Mouse (Mus musculus) embryonic facial prominence, embryonic 13.5 days (tissue): Measurements from ENCODE around the gene 1600014C10Rik. TPM values are rescaled to one million over a fixed set of nuclear protein-coding genes. Genes with fewer than 3 reads are reported as not detected.

ENCODE experiments used
- ATAC-seq: fragments of 200-750 bp; cut with Nextera tagmentation; 2 replicates; pipeline ENCODE4 v1.8.0; 2017; ENCODE audit warnings: low read depth; ENCODE audit not compliant: insufficient number of reproducible peaks, insufficient read depth, low FRiP score, low TSS enrichment
- H3K27ac ChIP-seq: fragments of 300-500 bp; sonication (generic); 2 replicates; pipeline ENCODE4 v1.5.1; 2015; ENCODE audit warnings: moderate library complexity, mild to moderate bottlenecking, inconsistent platforms
- H3K27me3 ChIP-seq: fragments of 300-500 bp; sonication (generic); 2 replicates; pipeline ENCODE4 v1.6.1; 2015; ENCODE audit warnings: mild to moderate bottlenecking, inconsistent platforms
- H3K36me3 ChIP-seq: fragments of 300-500 bp; sonication (generic); 2 replicates; pipeline ENCODE4 v1.6.1; 2015; ENCODE audit warnings: mild to moderate bottlenecking, inconsistent platforms
- H3K4me1 ChIP-seq: fragments of 300-500 bp; sonication (generic); 2 replicates; pipeline ENCODE4 v1.6.1; 2015; ENCODE audit warnings: inconsistent platforms
- H3K4me2 ChIP-seq: fragments of 300-500 bp; sonication (generic); 2 replicates; pipeline ENCODE4 v1.6.1; 2015; ENCODE audit warnings: moderate library complexity, mild to moderate bottlenecking, inconsistent platforms
- H3K4me3 ChIP-seq: fragments of 300-500 bp; sonication (generic); 2 replicates; pipeline ENCODE4 v1.5.1; 2015; ENCODE audit warnings: mild to moderate bottlenecking, inconsistent platforms
- H3K9ac ChIP-seq: fragments of 300-500 bp; sonication (generic); 2 replicates; pipeline ENCODE4 v1.6.1; 2015; ENCODE audit warnings: mild to moderate bottlenecking, inconsistent platforms
- H3K9me3 ChIP-seq: fragments of 300-500 bp; sonication (generic); 2 replicates; pipeline ENCODE4 v1.6.1; 2016; ENCODE audit warnings: inconsistent platforms
- WGBS: fragments of 180-500 bp; shearing (Covaris S2); methylation state at CpG from one replicate; pipeline ENCODE4 v1.1.7; 2015; ENCODE audit warnings: mixed read lengths; 5-methylcytosine and 5-hydroxymethylcytosine counted together
- polyA plus RNA-seq: library from polyadenylated mRNA; unstranded; fragments of >200 nt; fragmentation: Nextera tagmentation; extraction: Ambion mirVana; gene quantifications from 2 replicates; pipeline ENCODE4 v1.2.1, GENCODE M21; 2015

The 1600014C10Rik gene
- 21.8 and 21.9 TPM in 2 replicates for polyA plus RNA-seq

- ATAC-seq: peak; percentile 12; the same call in 1 of the 2 replicates
- H3K27ac ChIP-seq: peak within 1 kb of the TSS; percentile 83
- peak within 1 kb of the TSS; percentile 84 for H3K9ac ChIP-seq
- no peaks in the 10 kb centered on the region for H3K9me3 ChIP-seq
- no peaks in the 10 kb centered on the region for H3K27me3 ChIP-seq
- no peaks in the 10 kb centered on the region for H3K36me3 ChIP-seq
- peak within 1 kb of the TSS; percentile 93 for H3K4me2 ChIP-seq
- peak within 1 kb of the TSS; percentile 70 for H3K4me3 ChIP-seq
- H3K4me1 ChIP-seq: peaks cover 17% of the 10 kb centered on the region
- WGBS: 4% methylated on average over 28 of the region's 28 CpGs
Measured at GRCm38 (mm10) chr7:38182962-38183687, at the start of gene 1600014C10Rik. Gene 1600014C10Rik (plus strand): TSS chr7:38183217.

DNA sequence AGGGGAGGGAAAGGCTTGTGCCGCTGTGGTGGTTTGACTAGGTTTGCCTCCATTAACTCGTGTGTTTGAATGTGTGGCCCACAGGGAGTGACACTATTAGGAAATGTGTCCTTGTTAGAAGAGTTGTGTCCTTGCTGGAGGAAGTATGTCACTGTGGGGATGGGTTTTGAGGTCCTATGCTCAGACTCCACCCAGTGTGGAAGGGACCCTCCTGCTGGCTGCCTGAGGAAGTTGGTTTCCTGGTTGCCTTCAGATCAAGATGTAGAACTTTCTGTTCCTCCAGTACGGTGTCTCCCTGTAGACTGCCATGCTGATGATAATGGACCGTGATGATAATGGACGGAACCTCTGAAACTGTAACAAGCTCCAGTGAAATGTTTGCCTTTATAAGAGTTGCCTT, 48.5 kb upstream of the 1600014C10Rik start:
- no peak for ATAC-seq
- Histone ChIP-seq H3K9me3 (no peaks in the 10 kb centered on the region), H3K4me1 (peaks cover 13% of the 10 kb centered on the region), H3K4me2 (no peak overlapping the region), H3K4me3 (no peak overlapping the region), H3K9ac (no peak overlapping the region), H3K27ac (no peak overlapping the region), H3K36me3 (no peaks in the 10 kb centered on the region), H3K27me3 (no peaks in the 10 kb centered on the region)
- 86% methylated on average over 5 of the region's 5 CpGs for WGBS

GRCm38 (mm10) chr7:38140324-38140723, 42.7 kb upstream of the 1600014C10Rik start:
- Histone ChIP-seq H3K9me3 (no peaks in the 10 kb centered on the region), H3K4me3 (no peak overlapping the region), H3K4me2 (no peak overlapping the region), H3K27me3 (no peaks in the 10 kb centered on the region), H3K27ac (no peak overlapping the region), H3K9ac (0 out of 2 replicates have a peak overlapping the region, but pooled peaks have one; percentile 47), H3K4me1 (peaks cover 7% of the 10 kb centered on the region; the same call in 1 of the 2 replicates), H3K36me3 (no peaks in the 10 kb centered on the region)
- 24% methylated on average over 9 of the region's 9 CpGs for WGBS
- no peak for ATAC-seq

DNA sequence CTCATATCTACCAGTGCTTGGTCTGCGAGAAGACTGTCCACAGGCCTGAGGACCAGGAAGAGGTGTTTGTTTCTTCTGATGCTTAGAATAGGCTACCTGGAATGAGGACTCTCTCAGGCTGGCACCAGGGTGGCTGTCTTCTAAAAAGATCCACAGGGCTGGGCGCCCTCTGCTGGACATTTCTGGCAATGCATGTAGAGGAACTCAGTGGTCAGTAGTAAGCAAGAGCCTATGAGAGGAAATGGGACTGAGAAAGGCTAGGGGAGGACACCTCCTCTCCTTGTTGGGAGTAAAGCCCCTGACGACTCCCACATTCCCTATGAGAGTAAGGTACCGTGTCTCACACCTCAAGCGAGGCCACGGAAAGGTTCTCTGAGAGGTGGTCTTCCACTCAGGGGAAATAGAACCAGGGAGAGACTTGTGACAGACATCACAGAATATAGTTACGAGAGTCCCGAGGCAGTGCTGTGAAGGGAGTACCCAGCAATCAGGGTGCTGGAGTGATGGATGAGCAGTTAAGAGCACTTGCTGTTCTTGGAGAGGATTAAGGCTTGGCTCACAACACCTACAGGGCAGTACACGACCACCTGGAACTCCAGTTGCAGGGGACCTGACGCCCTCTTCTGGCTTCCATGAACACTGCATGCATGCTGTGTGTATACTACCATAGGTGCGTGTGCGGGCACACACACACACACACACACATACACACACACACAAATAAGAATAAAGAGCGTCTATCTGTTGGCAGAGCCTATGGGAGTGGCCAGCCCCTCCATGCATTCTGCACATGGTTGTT, 41.1 kb upstream of the 1600014C10Rik start:
- no peak overlapping the region for H3K9ac ChIP-seq
- no peak for ATAC-seq
- H3K27me3 ChIP-seq: no peaks in the 10 kb centered on the region
- 62% methylated on average over 13 of the region's 13 CpGs for WGBS
- H3K9me3 ChIP-seq: no peaks in the 10 kb centered on the region
- H3K4me3 ChIP-seq: no peak overlapping the region
- no peak overlapping the region for H3K4me2 ChIP-seq
- no peak overlapping the region for H3K27ac ChIP-seq
- no peaks in the 10 kb centered on the region for H3K36me3 ChIP-seq
- H3K4me1 ChIP-seq: peaks cover 7% of the 10 kb centered on the region; the same call in 1 of the 2 replicates

DNA sequence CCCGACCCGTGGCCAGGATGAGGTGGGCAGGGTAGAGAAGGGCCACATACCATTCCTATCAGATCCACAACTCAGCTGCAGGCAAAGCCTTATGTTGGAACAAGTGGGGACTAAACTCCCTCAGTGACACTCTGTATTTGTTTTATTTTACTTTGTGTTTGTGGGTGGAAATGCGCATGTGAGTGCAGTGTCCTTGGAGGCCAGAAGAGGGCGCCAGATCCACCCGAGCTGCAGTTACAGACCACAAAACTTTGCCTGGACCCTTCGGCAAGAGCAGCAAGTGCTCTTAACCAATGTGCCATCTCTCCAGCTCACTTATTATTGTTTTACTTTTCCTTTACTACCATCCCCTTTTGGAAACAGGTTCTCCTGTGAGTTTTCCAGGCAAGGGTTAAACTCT, 35.5 kb upstream of the 1600014C10Rik start:
- Histone ChIP-seq H3K4me1 (no peaks in the 10 kb centered on the region), H3K9ac (no peak overlapping the region), H3K9me3 (no peaks in the 10 kb centered on the region), H3K36me3 (no peaks in the 10 kb centered on the region), H3K27me3 (no peaks in the 10 kb centered on the region), H3K4me2 (no peak overlapping the region), H3K4me3 (no peak overlapping the region), H3K27ac (no peak overlapping the region)
- no peak for ATAC-seq
- WGBS: 84% methylated on average over 6 of the region's 6 CpGs

GRCm38 (mm10) chr7:38151706-38152312, 31.2 kb upstream of the 1600014C10Rik start:
- no peak overlapping the region for H3K9ac ChIP-seq
- no peaks in the 10 kb centered on the region for H3K27me3 ChIP-seq
- H3K4me1 ChIP-seq: no peaks in the 10 kb centered on the region
- no peak for ATAC-seq
- H3K36me3 ChIP-seq: no peaks in the 10 kb centered on the region
- no peak overlapping the region for H3K4me2 ChIP-seq
- H3K9me3 ChIP-seq: no peaks in the 10 kb centered on the region
- H3K4me3 ChIP-seq: no peak overlapping the region
- WGBS: 70% methylated on average over 14 of the region's 14 CpGs
- H3K27ac ChIP-seq: no peak overlapping the region

DNA sequence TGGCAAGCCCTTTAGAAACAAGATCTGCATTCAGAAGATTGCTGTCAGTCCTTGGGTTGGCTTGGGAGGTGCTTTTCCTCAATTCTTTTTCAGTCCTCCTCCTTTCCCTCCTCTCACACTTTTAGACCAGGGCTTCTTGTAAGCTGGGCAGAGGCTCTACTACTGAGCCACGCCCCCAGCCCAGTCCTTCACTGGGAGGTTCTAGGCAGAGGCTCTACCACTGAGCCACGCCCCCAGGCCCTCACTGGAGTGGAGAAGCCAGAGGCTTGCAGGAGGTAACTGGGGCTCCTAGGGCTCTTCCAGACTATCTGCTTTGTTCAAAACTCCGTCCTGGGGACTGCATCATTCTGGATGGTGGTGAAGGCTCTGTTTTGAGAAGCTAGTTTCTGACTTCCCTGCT, 30.4 kb upstream of the 1600014C10Rik start:
- no peak for ATAC-seq
- H3K27ac ChIP-seq: no peak overlapping the region
- 79% methylated on average over 3 of the region's 3 CpGs for WGBS

DNA sequence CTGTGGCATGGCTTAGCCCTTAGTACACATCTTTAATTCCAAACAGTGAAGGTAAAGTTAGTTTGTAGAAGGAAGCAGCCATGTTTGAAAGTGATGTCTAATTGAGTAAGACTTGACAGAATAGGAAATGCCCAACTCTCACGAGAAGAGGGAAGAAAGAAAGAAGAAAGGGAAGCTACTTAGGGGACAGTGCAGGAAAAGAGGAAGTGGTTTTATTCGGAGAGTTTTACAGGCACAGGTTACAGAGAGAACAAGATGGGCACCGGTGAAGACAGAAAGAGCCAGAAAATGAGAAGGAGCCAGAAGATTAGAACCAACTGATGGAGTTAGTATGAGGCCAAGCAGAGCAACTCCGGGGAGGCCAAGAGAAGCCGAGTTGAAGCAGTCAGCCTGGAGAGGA, 27.2 kb upstream of the 1600014C10Rik start:
- no peak for ATAC-seq
- 83% methylated on average over 5 of the region's 5 CpGs for WGBS
- H3K4me3 ChIP-seq: no peak overlapping the region
- no peak overlapping the region for H3K27ac ChIP-seq
- H3K4me1 ChIP-seq: no peaks in the 10 kb centered on the region
- H3K27me3 ChIP-seq: no peaks in the 10 kb centered on the region
- H3K9me3 ChIP-seq: no peaks in the 10 kb centered on the region
- no peaks in the 10 kb centered on the region for H3K36me3 ChIP-seq
- no peak overlapping the region for H3K9ac ChIP-seq
- H3K4me2 ChIP-seq: no peak overlapping the region

More for the DNA sequence above, 30.4 kb upstream of the 1600014C10Rik start:
- Histone ChIP-seq H3K9ac (no peak overlapping the region), H3K27me3 (no peaks in the 10 kb centered on the region), H3K4me1 (no peaks in the 10 kb centered on the region), H3K4me2 (no peak overlapping the region), H3K9me3 (no peaks in the 10 kb centered on the region), H3K36me3 (no peaks in the 10 kb centered on the region), H3K4me3 (no peak overlapping the region)

DNA sequence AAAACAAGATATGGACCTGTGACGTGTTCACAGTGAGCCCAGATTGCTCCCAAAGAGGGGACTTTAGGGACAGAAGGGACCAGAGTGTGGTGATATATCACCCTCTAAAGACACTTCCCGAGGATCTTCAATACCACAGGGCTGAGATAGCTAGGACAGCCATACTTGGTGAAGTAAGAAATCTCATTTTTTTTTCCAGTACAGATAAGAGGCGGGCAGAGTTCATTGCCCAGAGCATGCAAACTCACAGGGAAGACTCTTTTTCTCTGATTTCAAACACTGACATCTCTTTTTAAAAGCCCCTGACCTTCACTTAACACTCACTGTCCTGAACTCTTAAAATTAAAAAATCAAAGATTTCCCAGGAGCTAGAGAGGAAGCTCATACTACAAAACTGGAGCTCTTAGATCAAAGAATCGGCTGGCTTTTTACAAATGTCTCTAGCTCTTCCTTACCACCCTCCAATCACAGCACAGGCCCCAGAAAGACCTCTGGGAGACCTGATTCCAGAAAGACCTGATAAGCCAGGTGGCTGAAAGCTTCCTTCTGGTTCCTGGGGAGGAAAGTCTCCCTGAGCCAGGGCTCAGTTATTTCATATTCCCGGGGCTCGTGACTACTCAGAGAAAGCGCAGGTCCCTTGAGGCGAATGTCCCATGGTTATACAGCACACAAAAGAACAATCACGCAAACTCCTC, 24.1 kb upstream of the 1600014C10Rik start:
- H3K27ac ChIP-seq: no peak overlapping the region
- H3K4me3 ChIP-seq: no peak overlapping the region
- H3K36me3 ChIP-seq: no peaks in the 10 kb centered on the region
- no peaks in the 10 kb centered on the region for H3K9me3 ChIP-seq
- ATAC-seq: no peak
- H3K27me3 ChIP-seq: no peaks in the 10 kb centered on the region
- H3K9ac ChIP-seq: no peak overlapping the region
- no peak overlapping the region for H3K4me2 ChIP-seq
- WGBS: 77% methylated on average over 9 of the region's 9 CpGs
- peaks cover 6% of the 10 kb centered on the region; the same call in 1 of the 2 replicates for H3K4me1 ChIP-seq

DNA sequence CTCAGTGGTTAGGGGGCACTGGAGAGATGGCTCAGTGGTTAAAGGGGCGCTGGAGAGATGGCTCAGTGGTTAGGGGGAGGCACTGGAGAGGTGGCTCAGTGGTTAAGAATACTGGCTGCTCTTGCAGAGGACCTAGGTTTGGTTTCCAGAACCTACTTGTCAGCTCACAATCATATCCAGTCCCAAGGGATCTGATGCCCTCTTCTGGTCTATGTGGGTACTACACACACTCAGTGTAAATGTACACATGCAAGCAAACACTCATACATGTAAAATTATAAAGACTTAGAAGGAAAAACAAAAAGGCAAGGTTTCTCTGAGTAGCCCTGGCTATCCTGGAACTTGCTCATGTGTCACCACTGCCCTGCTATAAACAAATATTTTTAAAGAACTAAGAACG, 21.6 kb upstream of the 1600014C10Rik start:
- Histone ChIP-seq H3K27me3 (no peaks in the 10 kb centered on the region), H3K9ac (no peak overlapping the region), H3K4me2 (no peak overlapping the region), H3K36me3 (no peaks in the 10 kb centered on the region), H3K4me1 (peaks cover 6% of the 10 kb centered on the region; the same call in 1 of the 2 replicates), H3K9me3 (no peaks in the 10 kb centered on the region), H3K4me3 (no peak overlapping the region), H3K27ac (no peak overlapping the region)
- 99% methylated on average over 2 of the region's 2 CpGs for WGBS
- no peak for ATAC-seq

GRCm38 (mm10) chr7:38163433-38164050, 19.5 kb upstream of the 1600014C10Rik start:
- Histone ChIP-seq H3K4me3 (no peak overlapping the region), H3K27ac (no peak overlapping the region), H3K4me2 (no peak overlapping the region), H3K9ac (no peak overlapping the region), H3K4me1 (peaks cover 12% of the 10 kb centered on the region), H3K36me3 (no peaks in the 10 kb centered on the region), H3K27me3 (no peaks in the 10 kb centered on the region), H3K9me3 (no peaks in the 10 kb centered on the region)
- ATAC-seq: no peak
- WGBS: 32% methylated on average over 9 of the region's 9 CpGs
